Mouse (Mus musculus): ENCODE results near the gene Ipo4.

GRCm38 (mm10) chr14:55634874-55635522 lies 759 bp downstream of the Ipo4 start:
- no peak for TF ChIP-seq CTCF (IDR thresholded peaks at IDR 0.05; ENCODE audit: control insufficient read depth, insufficient read depth, insufficient replicate concordance, low read depth, low read length)
- TF ChIP-seq POLR2A (IDR thresholded peaks at IDR 0.05; ENCODE audit: control insufficient read depth, low read depth, low read length): no peak
